Mouse (Mus musculus) kidney, adult 2 months (tissue): ENCODE measurements around the gene Tmem131. TPM values are rescaled to one million over a fixed set of nuclear protein-coding genes. Genes with fewer than 3 reads are reported as not detected.

ENCODE experiments used
- DNase-seq: peaks from one replicate; pipeline ENCODE4 v3.0.0; 2021
- H3K27ac ChIP-seq: fragments of 200-500 bp; 2 replicates; pipeline ENCODE4 v1.5.1; 2012; ENCODE audit warnings: low read depth, low read length, control low read depth, inconsistent platforms; ENCODE audit not compliant: insufficient read depth
- H3K27me3 ChIP-seq: fragments of 200-500 bp; replicated peaks from 2 replicates; pipeline ENCODE4 v1.6.1; 2012; ENCODE audit warnings: mild to moderate bottlenecking, moderate library complexity, low read length, inconsistent platforms; ENCODE audit not compliant: control insufficient read depth, insufficient read depth
- H3K36me3 ChIP-seq: fragments of 200-500 bp; 2 replicates; pipeline ENCODE4 v1.6.1; 2012; ENCODE audit warnings: mild to moderate bottlenecking, moderate library complexity, low read length, inconsistent platforms; ENCODE audit not compliant: control insufficient read depth, insufficient read depth
- H3K4me1 ChIP-seq: fragments of 200-500 bp; 2 replicates; pipeline ENCODE4 v1.6.1; 2011; ENCODE audit warnings: low read length; ENCODE audit not compliant: control insufficient read depth, insufficient read depth
- H3K4me3 ChIP-seq: fragments of 200-500 bp; 2 replicates; pipeline ENCODE4 v1.5.1; 2011; ENCODE audit warnings: mild to moderate bottlenecking, low read depth, low read length, control low read depth; ENCODE audit not compliant: insufficient read depth
- CTCF ChIP-seq: fragments of 200-500 bp; conservative IDR thresholded peaks from 2 replicates; pipeline ENCODE4 v1.5.1; 2011; ENCODE audit warnings: low read depth, mild to moderate bottlenecking, control low read depth, low read length, moderate library complexity, mixed read lengths; ENCODE audit not compliant: insufficient read depth, insufficient read length
- POLR2A ChIP-seq: fragments of 200-500 bp; IDR thresholded peaks from one replicate; pipeline ENCODE4 v1.6.1; 2011; ENCODE audit warnings: low read depth, low read length, control low read depth
- WGBS: fragments of 180-500 bp; shearing (Covaris S2); methylation state at CpG from one replicate; pipeline ENCODE4 v1.1.7; 2018; 5-methylcytosine and 5-hydroxymethylcytosine counted together
- polyA plus RNA-seq: library from polyadenylated mRNA; depleted of rRNA; stranded (reverse); fragments of >200 nt; gene quantifications from 2 replicates; pipeline ENCODE4 v1.2.3, GENCODE M21; 2012; rRNA removed

The Tmem131 gene
- 18.9 and 19.0 TPM in 2 replicates for polyA plus RNA-seq

DNA sequence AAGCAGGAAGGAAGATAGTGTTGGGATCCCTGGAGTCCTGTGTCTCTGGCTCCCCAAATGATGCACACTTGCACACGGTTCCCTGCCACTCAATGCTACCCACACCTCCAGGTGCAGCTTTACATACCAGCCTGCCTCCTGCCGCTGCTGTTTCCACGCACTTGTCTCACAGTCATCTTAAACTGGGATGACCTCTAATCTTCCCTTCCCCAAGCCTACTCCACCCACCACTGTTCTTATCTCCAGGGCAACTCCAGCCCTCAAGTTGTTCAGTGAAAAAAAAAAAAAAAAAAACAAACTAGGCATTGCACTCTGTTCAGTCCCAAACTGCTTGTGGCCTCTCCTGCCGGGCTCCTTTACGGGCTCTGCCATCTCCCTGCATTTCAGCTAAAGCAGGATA is at the start of gene Tmem131:
Gene Tmem131 (minus strand): TSS at position 14 of the 400 bp plus-strand sequence.
- no peaks in the 10 kb centered on the region for H3K4me1 ChIP-seq
- no peak within 1 kb of the TSS for H3K27ac ChIP-seq
- 68% methylated on average over 5 of the region's 5 CpGs for WGBS
- H3K27me3 ChIP-seq: no peaks in the 10 kb centered on the region
- H3K36me3 ChIP-seq: no peaks in the 10 kb centered on the region
- H3K4me3 ChIP-seq: no peak within 1 kb of the TSS
- no peak for DNase-seq
- TF ChIP-seq POLR2A (no peak), CTCF (no peak)

- H3K4me1 ChIP-seq: no peaks in the 10 kb centered on the region
- no peak overlapping the region for H3K27ac ChIP-seq
- TF ChIP-seq POLR2A (no peak), CTCF (no peak)
- no peak overlapping the region for H3K4me3 ChIP-seq
- no peaks in the 10 kb centered on the region for H3K27me3 ChIP-seq
- no peaks in the 10 kb centered on the region for H3K36me3 ChIP-seq
- WGBS: 65% methylated on average over 6 of the region's 6 CpGs
- DNase-seq: no peak
Observed at GRCm38 (mm10) chr1:36988561-36988960, 45.1 kb upstream of the Tmem131 start.

DNA sequence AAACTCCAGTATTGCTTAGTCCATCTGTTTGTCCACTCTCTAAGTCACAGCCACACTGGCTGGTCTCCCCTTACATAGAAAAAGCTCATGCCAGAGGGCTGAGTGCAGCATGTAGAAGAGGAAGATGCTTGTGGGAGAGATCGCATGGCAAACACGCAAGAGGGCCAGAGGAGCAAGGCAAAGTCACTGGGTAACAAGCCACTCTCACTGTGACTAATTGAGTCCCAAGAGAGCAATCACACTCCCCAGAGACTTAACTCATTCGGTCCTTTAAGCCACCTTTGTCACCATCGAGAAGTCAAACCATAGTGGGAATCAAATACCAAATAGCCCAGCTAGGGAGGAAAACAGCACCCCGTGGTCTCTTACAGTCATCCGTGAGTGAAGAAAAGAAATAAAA is 44.7 kb upstream of the Tmem131 start:
- Histone ChIP-seq H3K36me3 (no peaks in the 10 kb centered on the region), H3K4me1 (no peaks in the 10 kb centered on the region), H3K27me3 (no peaks in the 10 kb centered on the region), H3K27ac (no peak overlapping the region), H3K4me3 (no peak overlapping the region)
- DNase-seq: no peak
- TF ChIP-seq CTCF (no peak), POLR2A (no peak)
- 72% methylated on average over 6 of the region's 6 CpGs for WGBS

GRCm38 (mm10) chr1:36987172-36988148 is 44.0 kb upstream of the Tmem131 start:
- no peaks in the 10 kb centered on the region for H3K27me3 ChIP-seq
- WGBS: 85% methylated on average over 10 of the region's 10 CpGs

DNA sequence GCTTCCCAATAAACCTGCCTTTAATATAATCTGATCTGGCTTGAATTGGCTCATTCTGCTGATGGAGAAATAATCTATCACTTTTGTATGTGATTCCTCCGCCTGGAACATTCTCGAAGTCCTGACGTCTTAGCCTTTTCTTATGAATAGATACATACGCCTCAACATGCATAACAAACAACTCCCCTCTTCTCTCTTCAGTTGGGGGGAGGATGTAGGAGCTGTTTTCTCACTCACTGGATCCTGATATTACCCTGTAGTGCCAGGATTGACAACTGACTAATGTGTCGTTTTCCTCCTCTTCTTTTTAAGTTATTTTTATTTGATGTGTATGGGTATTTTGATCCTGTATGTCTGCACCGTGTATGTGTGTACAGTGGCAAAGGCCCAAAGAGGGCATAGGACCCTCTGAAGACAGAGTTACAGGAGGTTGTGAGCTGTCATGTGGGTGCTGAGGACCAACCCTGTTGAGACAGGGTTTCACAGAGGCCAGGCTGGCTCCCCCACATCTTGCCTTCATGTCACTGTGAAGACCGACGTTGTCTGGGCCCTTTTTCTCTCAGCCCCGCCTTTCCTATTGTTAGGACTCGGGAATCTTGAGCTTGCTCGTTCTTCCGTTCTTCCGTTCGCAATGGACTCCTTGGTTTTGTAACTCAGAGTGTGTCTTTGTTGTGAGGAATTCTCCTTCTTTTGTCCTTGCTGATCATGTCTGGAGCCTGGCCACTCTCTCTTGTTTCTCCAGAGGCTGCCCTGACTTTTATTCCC is 43.1 kb upstream of the Tmem131 start:
- Histone ChIP-seq H3K27me3 (no peaks in the 10 kb centered on the region), H3K4me1 (no peaks in the 10 kb centered on the region), H3K4me3 (no peak overlapping the region), H3K27ac (no peak overlapping the region), H3K36me3 (no peaks in the 10 kb centered on the region)
- WGBS: 77% methylated on average over 14 of the region's 14 CpGs
- DNase-seq: no peak
- no peak for TF ChIP-seq POLR2A
- TF ChIP-seq CTCF: no peak

More at GRCm38 (mm10) chr1:36987172-36988148, 44.0 kb upstream of the Tmem131 start:
- TF ChIP-seq POLR2A: no peak
- TF ChIP-seq CTCF: no peak
- DNase-seq: no peak
- no peak overlapping the region for H3K27ac ChIP-seq
- H3K36me3 ChIP-seq: no peaks in the 10 kb centered on the region
- H3K4me1 ChIP-seq: no peaks in the 10 kb centered on the region
- H3K4me3 ChIP-seq: no peak overlapping the region

GRCm38 (mm10) chr1:36985896-36986295 is 42.4 kb upstream of the Tmem131 start:
- no peak overlapping the region for H3K4me3 ChIP-seq
- H3K4me1 ChIP-seq: no peaks in the 10 kb centered on the region
- WGBS: 79% methylated on average over 6 of the region's 6 CpGs
- no peaks in the 10 kb centered on the region for H3K27me3 ChIP-seq
- no peak overlapping the region for H3K27ac ChIP-seq
- H3K36me3 ChIP-seq: no peaks in the 10 kb centered on the region
- no peak for DNase-seq
- no peak for TF ChIP-seq CTCF
- no peak for TF ChIP-seq POLR2A

GRCm38 (mm10) chr1:36984406-36984805 is 40.9 kb upstream of the Tmem131 start:
- no peak for TF ChIP-seq POLR2A
- TF ChIP-seq CTCF: no peak
- Histone ChIP-seq H3K4me1 (no peaks in the 10 kb centered on the region), H3K27ac (no peak overlapping the region), H3K27me3 (no peaks in the 10 kb centered on the region), H3K4me3 (no peak overlapping the region), H3K36me3 (no peaks in the 10 kb centered on the region)
- DNase-seq: no peak
- 47% methylated on average over 6 of the region's 6 CpGs for WGBS
